Mouse (Mus musculus): ENCODE measurements around the gene Amd2.

The Amd2 gene

GRCm38 (mm10) chr10:35711792-35712191 is at the start of gene Amd2:
Amd2 (minus strand) TSS chr10:35711892.
- in situ Hi-C loops (cut with MboI; ENCODE audit: unreplicated experiment in 2 of 2), result no loop called here

GRCm38 (mm10) chr10:35761280-35761679 is 49.6 kb upstream of the Amd2 start:
- in situ Hi-C loops (cut with MboI; ENCODE audit: unreplicated experiment in 2 of 2), result no loop called here

GRCm38 (mm10) chr10:35737639-35738038 is 25.9 kb upstream of the Amd2 start:
- in situ Hi-C loops (cut with MboI; ENCODE audit: unreplicated experiment in 2 of 2), result no loop called here

- in situ Hi-C loops (cut with MboI; ENCODE audit: unreplicated experiment in 2 of 2), result no loop called here
Observed at GRCm38 (mm10) chr10:35714266-35714665, 2.6 kb upstream of the Amd2 start.
